Mouse (Mus musculus) heart, postnatal 4 days (tissue): Measurements from ENCODE around the gene Ikzf4. TPM values are rescaled to one million over a fixed set of nuclear protein-coding genes. Genes with fewer than 3 reads are reported as not detected.

Source experiments
- DNase-seq: peaks from one replicate; pipeline ENCODE4 v3.0.0; 2021
- microRNA-seq, 2 experiments: library from miRNA; unstranded; fragments of <30 nt; microRNA quantifications; one replicate each; pipeline ENCODE4 v1.2.0; 2021 to 2022
- total RNA-seq, 2 experiments: library from RNA; stranded (reverse); gene quantifications; 2 replicates each; pipeline ENCODE4 v1.2.3; 2021

Gene Ikzf4
- total RNA-seq, 2 experiments from 2014 or later: 1.7 to 2.4 TPM

DNA sequence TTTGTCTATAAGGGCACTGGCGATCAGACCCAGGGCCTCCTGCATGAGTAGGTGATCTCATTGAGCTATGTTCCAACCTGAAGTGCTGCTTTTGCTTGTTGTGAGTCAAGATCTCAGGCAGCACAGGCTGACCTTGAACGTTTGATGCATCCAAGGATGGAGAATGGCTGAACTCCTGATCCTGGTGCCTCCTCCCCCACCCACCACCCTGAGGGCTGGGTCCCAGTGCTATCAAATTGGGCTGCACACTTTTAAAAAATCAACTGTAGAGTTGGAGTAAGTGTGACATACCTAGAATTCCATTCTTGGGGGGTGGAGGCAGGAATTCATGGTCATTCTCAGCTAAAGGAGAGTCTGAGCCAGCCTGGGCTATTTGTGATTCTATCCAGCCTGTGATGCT is 39.3 kb downstream of the Ikzf4 start:
- no peak for DNase-seq

DNA sequence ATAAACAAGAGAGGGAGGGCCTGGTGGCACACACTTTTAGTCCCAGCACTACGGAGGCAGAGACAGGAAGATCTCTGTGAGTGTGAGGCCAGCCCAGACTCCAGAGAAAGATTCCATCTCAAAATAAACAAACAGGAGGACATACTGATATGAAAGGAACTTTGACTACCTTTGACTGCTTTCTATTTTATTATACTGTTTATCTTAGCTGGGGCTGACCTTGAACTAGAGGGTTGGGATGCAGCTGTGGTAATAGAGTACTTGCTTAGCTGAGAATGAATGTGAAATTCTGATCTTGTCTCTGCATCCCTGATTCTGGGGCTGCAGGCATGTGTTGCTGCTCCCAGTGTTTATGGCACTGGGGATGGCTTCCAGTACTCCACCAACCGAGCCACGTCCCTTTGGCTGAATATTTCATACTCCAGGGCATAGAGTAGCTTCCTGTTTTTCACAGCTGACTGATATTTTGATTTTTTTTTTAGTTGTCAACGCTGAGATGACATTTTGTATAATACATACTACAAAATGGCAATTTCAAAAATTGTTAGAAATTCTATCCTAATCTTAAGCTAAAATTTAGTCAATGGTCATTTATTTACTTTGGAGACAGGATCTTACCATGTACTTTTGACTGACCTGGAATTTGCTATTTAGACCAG is 43.2 kb downstream of the Ikzf4 start:
- DNase-seq: no peak

DNA sequence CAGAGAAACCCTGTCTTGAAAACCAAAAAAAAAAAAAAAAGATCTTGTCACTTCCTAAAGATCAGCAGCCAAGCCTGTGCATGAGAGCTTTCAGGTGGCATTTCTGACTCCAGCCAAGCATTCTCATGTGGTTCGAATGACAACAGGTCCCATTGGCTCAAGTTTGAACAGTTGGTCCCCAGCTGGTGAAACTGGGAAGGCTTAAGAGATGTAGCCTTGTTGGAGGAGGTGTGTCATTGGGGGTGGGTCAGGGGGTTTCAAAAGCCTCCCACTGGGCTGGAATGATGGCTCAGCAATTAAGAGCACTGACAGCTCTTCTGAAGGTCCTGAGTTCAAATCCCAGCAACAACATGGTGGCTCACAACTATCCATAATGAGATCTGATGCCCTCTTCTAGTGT is 44.3 kb downstream of the Ikzf4 start:
- no peak for DNase-seq

DNA sequence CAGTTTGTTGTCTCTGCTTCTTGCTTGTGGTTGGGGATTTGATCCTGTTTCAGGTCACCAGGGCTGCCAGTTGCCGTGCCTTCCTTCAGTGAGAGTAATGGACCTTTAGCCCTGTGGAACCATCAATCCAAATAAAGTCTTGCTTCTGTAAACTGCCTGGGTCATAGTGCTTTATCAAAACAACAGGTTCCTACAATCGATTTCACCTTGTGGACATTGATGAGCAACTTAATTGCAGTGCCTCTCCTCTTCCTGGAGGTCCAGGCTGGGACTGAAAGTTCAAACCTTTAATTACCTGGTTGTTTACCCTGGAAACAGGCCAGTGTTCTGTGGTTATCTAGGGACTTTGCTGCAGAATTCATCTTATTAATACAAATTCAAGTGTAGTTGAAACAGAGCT is 47.3 kb downstream of the Ikzf4 start:
- DNase-seq: no peak

DNA sequence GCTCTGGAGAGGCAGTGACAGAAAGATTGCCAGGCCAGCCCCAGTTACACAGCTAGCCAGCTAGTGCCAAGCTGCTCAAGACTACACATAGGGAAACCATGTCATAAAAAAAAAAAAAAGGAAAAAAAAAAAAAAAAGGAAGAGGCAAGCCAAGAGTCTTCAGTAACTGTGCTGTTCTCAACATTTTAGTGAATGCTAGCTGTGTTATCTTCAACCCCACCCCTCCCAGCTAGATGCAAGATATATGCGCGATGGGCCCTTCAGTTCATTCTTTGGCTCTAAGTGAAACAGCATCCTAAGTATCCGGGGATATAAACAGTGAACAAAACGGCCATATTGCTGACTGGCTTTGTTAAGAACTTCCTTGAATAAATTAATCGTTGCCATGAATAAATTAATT is 53.0 kb downstream of the Ikzf4 start:
- DNase-seq: no peak

DNA sequence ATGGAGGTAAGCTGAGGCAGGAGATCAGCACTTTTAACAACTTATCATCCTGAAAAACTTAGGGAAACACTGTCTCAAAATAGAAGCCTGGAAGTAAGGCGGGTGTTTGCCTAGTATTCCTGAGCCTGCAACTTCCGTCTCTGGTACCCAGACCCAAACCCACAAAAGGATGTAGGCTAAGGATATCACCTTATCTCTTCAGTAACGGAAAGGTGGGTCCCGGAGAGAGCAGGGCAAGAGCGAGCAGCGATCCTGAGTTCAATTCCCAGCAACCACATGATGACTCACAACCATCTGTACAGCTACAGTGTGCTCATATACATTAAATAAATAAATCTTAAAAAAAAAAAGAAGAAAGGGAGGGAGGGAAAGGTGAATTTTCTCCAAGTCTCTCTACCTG is 54.4 kb downstream of the Ikzf4 start:
- no peak for DNase-seq

DNA sequence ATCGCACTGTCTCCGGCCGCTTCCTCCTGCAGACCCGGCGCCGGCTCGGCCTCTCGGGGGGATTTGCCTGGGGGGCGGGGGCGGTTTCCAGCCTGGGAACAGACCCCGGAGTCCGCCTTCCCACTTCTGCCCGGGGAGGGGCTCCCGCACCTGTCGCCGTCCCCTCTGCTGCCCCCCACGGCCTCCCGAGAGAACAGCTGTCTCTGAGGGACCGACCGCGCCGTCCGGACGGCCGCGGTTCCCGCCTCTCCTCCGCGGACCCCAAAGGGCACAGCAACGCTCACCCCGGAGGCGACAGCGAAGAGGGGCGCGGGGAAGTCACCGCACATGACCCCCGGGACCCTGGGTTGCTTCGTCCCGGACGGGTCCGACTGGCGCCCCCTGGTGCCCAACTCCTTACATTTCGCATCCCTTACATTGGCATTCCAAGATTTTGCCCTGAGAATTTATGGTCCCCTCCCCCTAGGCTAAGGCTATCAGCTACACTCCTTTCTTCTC is 55.5 kb downstream of the Ikzf4 start:
- DNase-seq: peak; percentile 67

DNA sequence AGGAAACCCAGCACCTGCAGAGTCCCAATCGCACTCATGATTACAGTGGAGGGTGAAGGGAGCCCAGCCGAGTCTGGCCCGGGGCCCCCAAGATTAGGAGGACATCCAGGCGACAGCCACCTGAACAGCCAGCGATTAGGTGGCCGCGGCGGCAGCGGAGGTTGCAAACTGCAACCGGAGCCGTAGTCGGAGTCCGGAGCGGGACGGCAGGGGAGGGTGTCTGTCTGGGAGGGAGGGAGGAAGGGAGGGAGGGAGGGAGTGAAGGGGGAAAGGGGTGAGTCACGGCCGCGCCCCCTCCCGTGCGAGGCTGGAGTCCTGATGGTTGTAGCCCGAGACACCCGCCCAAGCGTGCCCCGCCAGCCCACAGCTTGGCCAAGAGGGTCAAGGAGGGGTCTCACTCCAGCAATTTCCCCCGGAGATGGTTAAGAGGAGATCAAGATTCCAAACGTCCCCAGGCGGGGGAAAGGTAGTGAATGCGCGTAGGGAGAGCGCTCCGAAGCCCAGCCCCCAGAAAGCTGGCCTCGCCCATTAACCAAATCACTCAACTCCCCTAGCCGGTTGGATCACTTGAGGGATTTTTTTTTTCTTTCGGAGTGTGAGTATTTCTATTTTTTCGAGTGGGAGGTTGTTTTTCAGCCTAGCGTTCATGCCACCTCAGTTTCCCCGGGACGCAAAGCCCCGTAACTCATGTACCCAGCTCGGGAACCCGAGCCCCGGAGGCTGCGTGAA is 56.2 kb downstream of the Ikzf4 start, which contains the start of gene Erbb3:
Gene Erbb3 (minus strand): TSS at position 189 of the 729 bp plus-strand sequence.
- DNase-seq: peak; percentile 44

DNA sequence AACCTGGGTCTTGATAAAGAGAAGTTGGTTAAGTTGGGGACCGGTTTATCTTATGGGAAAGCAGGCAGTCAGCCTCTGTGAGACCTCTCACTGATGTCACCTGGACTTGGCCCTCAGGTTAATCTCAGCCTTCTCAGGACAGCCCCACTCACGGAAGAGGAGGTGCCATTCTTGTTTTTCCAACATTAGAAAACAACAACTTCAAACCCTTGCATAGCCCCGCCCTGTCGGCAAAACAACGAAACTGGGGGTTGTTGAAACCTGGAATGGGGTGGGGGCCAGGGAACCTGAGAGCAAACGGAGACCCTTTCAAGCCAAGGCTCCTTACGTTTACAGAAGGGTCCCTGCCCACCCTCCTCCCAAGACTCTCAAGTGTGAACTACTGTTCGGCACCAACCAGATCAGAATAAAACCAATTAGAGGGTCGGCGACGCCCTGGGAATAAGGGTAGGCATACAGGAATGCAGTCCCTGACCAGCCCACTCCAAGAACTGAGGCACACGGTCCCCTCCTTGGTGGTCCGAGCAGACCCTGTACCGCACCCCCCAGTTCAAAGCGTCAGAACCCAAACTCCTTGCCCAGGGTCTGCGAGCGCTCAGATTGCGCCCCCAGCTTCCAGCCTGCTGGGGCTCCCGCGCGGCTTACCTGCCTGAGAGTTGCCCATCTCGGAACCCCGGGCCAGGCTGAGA is 56.9 kb downstream of the Ikzf4 start:
- no peak for DNase-seq

DNA sequence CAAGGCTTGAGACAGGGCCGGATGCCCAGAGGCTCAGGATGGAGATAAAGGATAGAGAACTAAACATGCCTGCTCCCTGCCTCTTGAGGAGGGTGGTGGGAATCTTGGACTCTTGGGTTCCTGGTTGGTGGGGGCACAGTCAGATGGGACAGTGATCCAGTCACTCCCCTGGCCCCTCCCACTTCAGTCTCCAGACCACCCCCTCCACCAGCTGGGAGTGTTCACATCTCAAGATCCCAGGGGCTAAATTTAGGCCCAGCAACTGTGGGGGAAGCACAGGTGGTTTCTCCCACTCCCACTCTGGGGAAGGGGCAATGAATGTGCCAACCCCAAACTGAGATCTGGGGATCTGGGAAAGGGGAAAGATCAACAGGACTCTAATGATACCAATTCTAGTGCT is 57.7 kb downstream of the Ikzf4 start:
- no peak for DNase-seq

DNA sequence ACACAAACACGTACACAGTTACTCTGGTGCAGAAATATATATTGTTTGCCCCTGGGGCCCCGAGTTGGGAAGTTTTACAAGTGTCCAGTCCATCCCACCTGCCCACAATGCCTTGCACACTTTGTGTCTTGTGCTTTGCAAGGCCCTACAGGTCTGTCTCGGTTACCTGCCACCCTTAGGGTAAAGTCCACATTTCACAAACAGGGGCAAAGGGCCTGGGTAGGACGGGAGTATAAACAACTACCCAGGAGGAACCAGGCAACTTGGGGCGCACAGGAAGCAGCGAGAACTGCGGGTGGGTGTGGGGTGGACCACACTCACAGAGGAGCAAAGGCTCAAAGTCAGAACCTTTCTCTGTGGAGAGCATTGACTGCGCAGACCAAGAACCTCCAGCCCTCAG is 58.1 kb downstream of the Ikzf4 start:
- DNase-seq: no peak

DNA sequence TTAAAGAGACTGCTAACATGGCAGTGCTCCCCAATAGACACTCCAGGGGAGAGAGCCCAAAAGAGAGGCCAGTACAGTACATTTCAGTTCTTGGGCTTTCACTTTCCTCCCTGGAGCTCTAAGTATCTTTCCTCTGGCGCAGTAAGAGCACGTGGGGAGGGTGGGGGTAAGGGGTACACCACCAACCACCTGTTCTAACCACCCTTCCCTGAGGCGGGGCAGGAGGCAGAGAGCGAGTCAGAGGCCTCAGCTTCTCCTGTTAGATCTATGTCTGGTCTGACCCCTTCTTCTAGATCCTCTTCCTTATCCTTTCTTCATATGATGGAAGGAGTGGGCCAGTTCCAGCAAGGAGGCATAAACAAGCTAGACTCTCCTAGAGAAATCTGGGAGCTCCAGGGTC is 58.7 kb downstream of the Ikzf4 start:
- DNase-seq: no peak

DNA sequence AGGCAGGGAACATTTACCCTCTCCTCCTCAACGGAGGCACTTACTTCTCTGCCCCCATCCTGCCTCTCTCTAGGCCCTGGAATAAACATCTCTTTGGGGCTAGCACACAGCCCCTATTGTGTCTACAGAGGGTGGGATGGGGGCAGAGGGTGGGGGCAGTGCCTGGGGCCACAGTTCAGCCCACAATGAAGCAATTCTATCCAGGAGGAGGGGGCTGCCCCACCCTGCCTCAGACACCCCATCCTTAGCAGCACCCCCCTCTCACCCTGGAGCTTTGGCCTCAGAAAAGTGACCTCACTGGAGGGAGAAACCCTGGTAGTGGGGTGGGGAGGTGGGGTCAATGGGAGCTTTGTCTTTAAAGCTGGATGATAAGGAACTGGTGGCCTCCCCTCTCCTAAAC is 59.2 kb downstream of the Ikzf4 start:
- DNase-seq: no peak

DNA sequence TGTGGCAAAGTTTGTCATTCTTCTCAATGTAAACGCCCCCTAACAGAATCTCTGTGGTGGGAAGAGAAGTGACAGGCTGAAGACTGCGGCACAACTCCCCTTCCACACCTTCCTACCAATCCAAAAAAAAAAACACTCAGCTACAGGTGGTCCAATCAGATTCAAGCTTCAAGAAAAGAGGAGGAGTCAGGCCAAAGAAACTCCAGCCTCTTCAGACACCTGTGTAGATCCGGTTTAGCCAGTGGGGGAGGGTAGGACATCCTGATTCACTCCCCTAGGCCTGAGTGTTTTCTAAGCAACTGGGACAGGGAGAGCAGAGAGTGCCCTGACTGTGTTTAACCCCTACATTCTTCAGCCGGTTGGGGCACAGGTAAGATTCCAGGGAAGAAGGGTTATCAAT is 61.4 kb downstream of the Ikzf4 start:
- DNase-seq: no peak

DNA sequence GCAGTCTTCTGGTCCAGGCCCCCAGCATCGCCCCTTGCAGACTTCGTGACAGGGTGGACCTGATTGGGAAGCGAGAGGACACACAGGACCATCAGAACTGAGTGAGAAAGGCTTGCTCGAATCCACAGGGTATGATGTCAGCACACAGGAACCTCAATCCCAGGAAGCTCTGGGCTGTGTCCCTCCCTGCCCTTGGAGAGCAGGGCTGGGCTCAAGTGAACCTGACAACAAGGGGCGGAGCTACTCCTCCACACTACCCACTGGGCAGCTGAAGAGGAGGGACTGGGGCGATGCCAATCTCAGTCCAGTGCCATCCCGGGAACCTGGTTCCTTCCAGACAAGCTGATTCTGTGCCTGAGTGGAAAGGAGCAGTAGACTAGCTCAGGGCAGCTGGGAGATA is 62.1 kb downstream of the Ikzf4 start:
- peak; percentile 73 for DNase-seq

Small RNA genes within 50 kb of the gene (microRNA-seq; reads per million reads assigned to microRNA genes)
- gene Mir6917: 0 reads per million in 2 experiments

Other genes starting within 250 kb of the Ikzf4 start
- gene Slc39a5, start 244.8 kb downstream of the Ikzf4 start, total RNA-seq: not detected
- 10 to 100 TPM; 44.1 to 47.1 TPM for gene Nabp2, start 234.5 kb downstream of the Ikzf4 start, total RNA-seq
- 10 to 100 TPM; 25.0 to 27.0 TPM for gene Rnf41, start 234.3 kb downstream of the Ikzf4 start, total RNA-seq
- gene Smarcc2, start 186.7 kb downstream of the Ikzf4 start, total RNA-seq: 10 to 100 TPM; 97.0 to 97.3 TPM
- gene Myl6, start 151.8 kb downstream of the Ikzf4 start, total RNA-seq: 100 to 1,000 TPM; 616 to 628 TPM
- gene Myl6b, start 147.3 kb downstream of the Ikzf4 start, total RNA-seq: 1 to 10 TPM; 3.7 TPM
- gene Esyt1, start 120.1 kb downstream of the Ikzf4 start, total RNA-seq: 10 to 100 TPM; 28.4 to 31.3 TPM
- gene Zc3h10, start 98.2 kb downstream of the Ikzf4 start, total RNA-seq: 1 to 10 TPM; 6.9 to 8.3 TPM
- 1,000 to 10,000 TPM; 2,410 to 2,531 TPM for gene Rpl41, start 96.7 kb downstream of the Ikzf4 start, total RNA-seq
- 10 to 100 TPM; 81.9 to 82.5 TPM for gene Pa2g4, start 80.0 kb downstream of the Ikzf4 start, total RNA-seq
- gene Erbb3, start 56.3 kb downstream of the Ikzf4 start, total RNA-seq: 1 to 10 TPM; 7.1 to 8.2 TPM
- gene Rps26, start 19.2 kb downstream of the Ikzf4 start, total RNA-seq: 100 to 1,000 TPM; 505 to 516 TPM
- 10 to 100 TPM; 11.6 to 12.1 TPM for gene Suox, start 28.1 kb upstream of the Ikzf4 start, total RNA-seq
- gene Rab5b, start 50.3 kb upstream of the Ikzf4 start, total RNA-seq: 10 to 100 TPM; 65.1 to 66.3 TPM
- gene Pmel, start 58.2 kb upstream of the Ikzf4 start, total RNA-seq: 1 to 10 TPM; 1.3 to 1.8 TPM
- 10 to 100 TPM; 59.2 to 63.1 TPM for gene Cdk2, start 59.0 kb upstream of the Ikzf4 start, total RNA-seq
- 1 to 10 TPM; 5.3 to 6.5 TPM for gene Dgka, start 98.9 kb upstream of the Ikzf4 start, total RNA-seq
- 10 to 100 TPM; 20.3 to 21.9 TPM for gene Pym1, start 101.9 kb upstream of the Ikzf4 start, total RNA-seq
- 1 to 10 TPM; 2.3 to 2.9 TPM for gene Mmp19, start 144.9 kb upstream of the Ikzf4 start, total RNA-seq
- gene Dnajc14, start 158.1 kb upstream of the Ikzf4 start, total RNA-seq: 10 to 100 TPM; 45.0 to 48.0 TPM
- gene Tmem198b, start 158.4 kb upstream of the Ikzf4 start, total RNA-seq: 10 to 100 TPM; 12.8 to 15.4 TPM
- 10 to 100 TPM; 56.1 to 57.3 TPM for gene Sarnp, start 171.3 kb upstream of the Ikzf4 start, total RNA-seq
- 10 to 100 TPM in 1 of 2 experiments, 1 to 10 TPM in 1; 9.5 to 10.1 TPM for gene Ormdl2, start 175.7 kb upstream of the Ikzf4 start, total RNA-seq
- gene Gdf11, start 245.7 kb upstream of the Ikzf4 start, total RNA-seq: 1 to 10 TPM; 3.8 to 4.1 TPM